Mouse (Mus musculus) midbrain, embryonic 14.5 days (tissue): ENCODE data around the gene Dhx32. TPM values are rescaled to one million over a fixed set of nuclear protein-coding genes. Genes with fewer than 3 reads are reported as not detected.
A peak's percentile ranks its signal among the peaks of the same experiment; 100 is the strongest.

Experiments used
- ATAC-seq: fragments of 200-750 bp; cut with Nextera tagmentation; 2 replicates; pipeline ENCODE4 v1.8.0; 2017; ENCODE audit warnings: moderate number of reproducible peaks, moderate library complexity; ENCODE audit not compliant: low FRiP score, low TSS enrichment
- DNase-seq: peaks from one replicate; pipeline ENCODE4 v3.0.0-alpha.2; 2015
- H3K27ac ChIP-seq: fragments of 300-500 bp; sonication (generic); replicated peaks from 2 replicates; pipeline ENCODE4 v1.5.1; 2014; ENCODE audit warnings: mild to moderate bottlenecking, low read depth, low read length, moderate library complexity
- H3K27me3 ChIP-seq: fragments of 300-500 bp; sonication (generic); 2 replicates; pipeline ENCODE4 v1.6.1; 2014; ENCODE audit warnings: low read length, control low read depth, mixed read lengths; ENCODE audit not compliant: control insufficient read depth, insufficient read depth
- H3K36me3 ChIP-seq: fragments of 300-500 bp; sonication (generic); 2 replicates; pipeline ENCODE4 v1.6.1; 2014; ENCODE audit warnings: low read length, control low read depth; ENCODE audit not compliant: control insufficient read depth, insufficient read depth
- H3K4me1 ChIP-seq: fragments of 300-500 bp; sonication (generic); 2 replicates; pipeline ENCODE4 v1.6.1; 2014; ENCODE audit warnings: mild to moderate bottlenecking, antibody characterized with exemption, low read length, control low read depth; ENCODE audit not compliant: control insufficient read depth, insufficient read depth
- H3K4me2 ChIP-seq: fragments of 300-500 bp; sonication (generic); 2 replicates; pipeline ENCODE4 v1.6.1; 2014; ENCODE audit warnings: mild to moderate bottlenecking, low read length, moderate library complexity
- H3K4me3 ChIP-seq: fragments of 300-500 bp; sonication (generic); replicated peaks from 2 replicates; pipeline ENCODE4 v1.5.1; 2014; ENCODE audit warnings: low read depth, low read length
- H3K9ac ChIP-seq: fragments of 300-500 bp; sonication (generic); replicated peaks from 2 replicates; pipeline ENCODE4 v1.6.1; 2014; ENCODE audit warnings: mild to moderate bottlenecking, low read length, moderate library complexity
- H3K9me3 ChIP-seq: fragments of 300-500 bp; sonication (generic); 2 replicates; pipeline ENCODE4 v1.6.1; 2016; ENCODE audit warnings: low read length, control low read depth, mixed read lengths; ENCODE audit not compliant: control insufficient read depth
- WGBS: fragments of 180-500 bp; shearing (Covaris S2); extraction: QIAGEN DNeasy Blood & Tissue Kit; methylation state at CpG from one replicate; pipeline ENCODE4 v1.1.7; 2014; 5-methylcytosine and 5-hydroxymethylcytosine counted together
- polyA plus RNA-seq: library from polyadenylated mRNA; unstranded; fragments of >200 nt; fragmentation: Nextera tagmentation; extraction: Ambion mirVana; gene quantifications from 2 replicates; pipeline ENCODE4 v1.2.1, GENCODE M21; 2014

The Dhx32 gene
- 34.2 and 46.4 TPM in 2 replicates for polyA plus RNA-seq

DNA sequence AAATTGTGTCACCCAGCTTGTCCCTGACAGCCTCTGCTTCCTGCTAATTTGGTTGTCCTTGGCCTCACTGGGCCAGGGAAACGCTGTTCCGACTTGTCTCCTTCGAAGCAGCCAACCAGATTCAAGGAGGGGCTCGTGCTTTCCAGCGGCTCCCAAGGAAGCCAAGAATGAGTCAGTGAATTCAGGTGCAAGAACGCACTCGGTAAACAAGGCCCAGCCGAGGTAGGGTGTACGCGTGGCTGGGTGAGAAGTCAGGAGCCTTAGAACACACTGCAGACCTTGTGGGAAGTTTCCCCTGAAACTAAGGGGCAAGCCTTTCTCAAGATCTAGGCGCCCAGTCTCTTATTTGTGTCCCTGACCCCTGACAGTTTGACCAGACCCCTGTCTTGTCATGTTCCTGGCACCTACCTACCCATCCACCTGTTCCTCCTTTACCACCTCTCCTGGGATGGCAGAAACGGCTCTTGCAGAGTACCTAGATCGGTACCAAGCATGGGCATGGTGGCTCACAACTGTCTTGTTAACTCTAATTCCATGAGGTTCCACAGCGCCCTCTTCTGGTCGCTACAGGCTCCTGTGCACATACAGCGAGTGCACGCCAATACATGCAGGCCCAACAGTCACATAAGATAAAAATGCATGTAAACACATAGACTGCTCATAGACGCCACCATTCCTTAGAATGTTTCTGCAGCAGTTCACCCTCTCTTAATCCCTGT, at the start of gene Dhx32:
Gene Dhx32 (minus strand): TSS at position 10 of the 719 bp plus-strand sequence.
- no peaks in the 10 kb centered on the region for H3K9me3 ChIP-seq
- H3K36me3 ChIP-seq: no peaks in the 10 kb centered on the region
- H3K27me3 ChIP-seq: no peaks in the 10 kb centered on the region
- H3K4me1 ChIP-seq: no peaks in the 10 kb centered on the region
- ATAC-seq (no peak), DNase-seq (peak; percentile 87)
- H3K27ac ChIP-seq: no peak within 1 kb of the TSS
- WGBS: 15% methylated on average over 18 of the region's 18 CpGs
- H3K9ac ChIP-seq: no peak within 1 kb of the TSS
- no peak within 1 kb of the TSS for H3K4me2 ChIP-seq
- H3K4me3 ChIP-seq: no peak within 1 kb of the TSS

GRCm38 (mm10) chr7:133829579-133829978, 47.1 kb upstream of the Dhx32 start:
- H3K9ac ChIP-seq: no peak overlapping the region
- no peaks in the 10 kb centered on the region for H3K36me3 ChIP-seq
- H3K4me2 ChIP-seq: no peak overlapping the region
- DNase-seq: no peak
- no peaks in the 10 kb centered on the region for H3K27me3 ChIP-seq
- no peaks in the 10 kb centered on the region for H3K9me3 ChIP-seq
- no peak for ATAC-seq
- no peak overlapping the region for H3K4me3 ChIP-seq
- no peak overlapping the region for H3K27ac ChIP-seq
- 83% methylated on average over 7 of the region's 7 CpGs for WGBS
- H3K4me1 ChIP-seq: no peaks in the 10 kb centered on the region

DNA sequence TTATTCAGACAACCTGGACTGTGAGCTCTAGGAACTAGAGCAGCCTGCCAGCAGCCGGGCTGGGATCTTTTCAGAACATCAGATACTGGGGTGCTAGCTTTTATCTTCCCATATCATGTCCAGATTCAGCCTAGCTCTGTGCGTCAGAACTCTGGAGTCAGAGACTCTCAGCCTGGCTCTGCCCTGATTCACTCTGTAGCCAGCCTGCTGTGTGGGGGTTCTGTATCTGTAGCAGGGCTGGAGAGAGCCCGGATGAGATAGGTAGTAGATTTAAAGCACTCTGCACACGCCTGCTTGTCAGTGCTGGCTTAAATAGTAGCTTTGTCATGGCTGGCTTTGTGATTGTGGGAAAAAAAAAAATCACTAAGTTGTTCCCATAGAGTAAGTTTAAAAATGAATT, 46.0 kb upstream of the Dhx32 start:
- 28% methylated on average over 4 of the region's 4 CpGs for WGBS
- Histone ChIP-seq H3K36me3 (no peaks in the 10 kb centered on the region), H3K4me3 (no peak overlapping the region), H3K4me2 (no peak overlapping the region), H3K9me3 (no peaks in the 10 kb centered on the region), H3K9ac (no peak overlapping the region), H3K27ac (no peak overlapping the region), H3K27me3 (no peaks in the 10 kb centered on the region), H3K4me1 (no peaks in the 10 kb centered on the region)
- no peak for ATAC-seq
- DNase-seq: peak; percentile 13

DNA sequence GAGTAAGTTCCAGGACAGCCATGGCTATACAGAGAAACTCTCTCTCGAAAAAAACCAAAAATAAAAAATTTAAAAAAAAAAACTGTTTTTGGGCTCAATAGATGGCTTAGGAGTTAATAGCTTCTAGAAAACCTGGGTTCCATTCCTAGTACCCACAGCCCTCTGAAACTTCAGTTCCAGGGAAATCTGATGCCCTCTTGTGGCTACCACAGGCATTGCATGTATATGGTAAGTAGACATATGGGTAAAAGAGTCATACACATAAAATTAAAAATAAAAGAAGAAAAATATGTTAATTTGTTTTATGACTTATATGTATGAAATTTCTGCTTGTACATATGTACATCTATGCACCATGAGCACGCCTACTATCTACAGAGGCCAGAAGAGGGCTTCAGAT, 42.1 kb upstream of the Dhx32 start:
- H3K9ac ChIP-seq: no peak overlapping the region
- 0 out of 2 replicates have a peak, but pooled peaks cover 5% of the 10 kb centered on the region for H3K9me3 ChIP-seq
- 94% methylated on average over 2 of the region's 2 CpGs for WGBS
- H3K27me3 ChIP-seq: no peaks in the 10 kb centered on the region
- no peaks in the 10 kb centered on the region for H3K36me3 ChIP-seq
- no peaks in the 10 kb centered on the region for H3K4me1 ChIP-seq
- H3K4me2 ChIP-seq: no peak overlapping the region
- H3K4me3 ChIP-seq: no peak overlapping the region
- no peak for DNase-seq
- H3K27ac ChIP-seq: no peak overlapping the region
- no peak for ATAC-seq

DNA sequence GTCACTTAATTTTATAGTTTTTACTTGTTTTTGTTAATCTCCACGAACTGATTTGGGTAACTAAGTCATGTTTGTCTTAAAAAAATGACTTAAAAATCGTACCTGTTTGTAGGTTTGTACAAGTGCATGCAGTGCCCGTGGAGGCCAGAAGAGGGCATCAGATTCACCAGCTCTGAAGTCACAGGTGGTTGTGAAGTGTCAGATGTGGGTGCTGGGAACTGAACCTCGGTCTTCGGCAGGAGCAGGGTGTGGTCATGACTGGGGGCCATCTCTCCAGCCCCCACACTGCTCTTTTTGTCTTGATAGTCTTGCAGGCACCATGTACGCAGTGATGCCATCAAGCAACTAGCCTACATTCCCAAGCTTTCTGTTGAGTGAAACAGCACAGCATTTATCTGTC, 41.2 kb upstream of the Dhx32 start:
- H3K36me3 ChIP-seq: no peaks in the 10 kb centered on the region
- DNase-seq: no peak
- no peak overlapping the region for H3K4me2 ChIP-seq
- no peak overlapping the region for H3K4me3 ChIP-seq
- no peak for ATAC-seq
- WGBS: 87% methylated on average over 6 of the region's 6 CpGs
- H3K9ac ChIP-seq: no peak overlapping the region
- no peaks in the 10 kb centered on the region for H3K4me1 ChIP-seq
- no peak overlapping the region for H3K27ac ChIP-seq
- no peaks in the 10 kb centered on the region for H3K27me3 ChIP-seq
- H3K9me3 ChIP-seq: 0 out of 2 replicates have a peak, but pooled peaks cover 5% of the 10 kb centered on the region

DNA sequence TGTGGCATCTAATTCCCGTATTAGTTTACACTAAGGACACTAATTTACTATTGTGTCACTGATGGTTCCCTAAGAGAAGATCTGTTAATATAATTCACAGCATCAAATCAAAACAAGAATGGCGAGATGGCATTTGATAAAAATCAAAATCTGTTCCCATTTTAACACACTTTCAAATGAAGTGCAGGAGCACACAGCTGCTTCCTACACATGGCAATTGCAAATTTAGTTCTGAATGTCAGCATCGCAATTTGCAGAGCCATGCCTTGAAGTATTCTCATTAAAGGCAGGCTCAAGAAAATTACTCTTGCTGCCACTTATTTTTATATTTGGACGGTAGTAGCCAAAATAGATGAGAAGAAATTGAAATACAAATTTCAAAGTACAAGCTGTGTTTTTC, 30.8 kb upstream of the Dhx32 start:
- H3K36me3 ChIP-seq: no peaks in the 10 kb centered on the region
- H3K9ac ChIP-seq: no peak overlapping the region
- H3K4me1 ChIP-seq: no peaks in the 10 kb centered on the region
- no peak overlapping the region for H3K27ac ChIP-seq
- ATAC-seq (no peak), DNase-seq (no peak)
- H3K4me2 ChIP-seq: no peak overlapping the region
- H3K9me3 ChIP-seq: no peaks in the 10 kb centered on the region
- 77% methylated on average over 4 of the region's 4 CpGs for WGBS
- no peak overlapping the region for H3K4me3 ChIP-seq
- no peaks in the 10 kb centered on the region for H3K27me3 ChIP-seq

GRCm38 (mm10) chr7:133812927-133813326, 30.4 kb upstream of the Dhx32 start:
- Histone ChIP-seq H3K27me3 (no peaks in the 10 kb centered on the region), H3K4me3 (no peak overlapping the region), H3K36me3 (no peaks in the 10 kb centered on the region), H3K4me2 (no peak overlapping the region), H3K9me3 (no peaks in the 10 kb centered on the region), H3K9ac (no peak overlapping the region), H3K4me1 (no peaks in the 10 kb centered on the region), H3K27ac (no peak overlapping the region)
- 60% methylated on average over 7 of the region's 7 CpGs for WGBS
- ATAC-seq: no peak
- no peak for DNase-seq

DNA sequence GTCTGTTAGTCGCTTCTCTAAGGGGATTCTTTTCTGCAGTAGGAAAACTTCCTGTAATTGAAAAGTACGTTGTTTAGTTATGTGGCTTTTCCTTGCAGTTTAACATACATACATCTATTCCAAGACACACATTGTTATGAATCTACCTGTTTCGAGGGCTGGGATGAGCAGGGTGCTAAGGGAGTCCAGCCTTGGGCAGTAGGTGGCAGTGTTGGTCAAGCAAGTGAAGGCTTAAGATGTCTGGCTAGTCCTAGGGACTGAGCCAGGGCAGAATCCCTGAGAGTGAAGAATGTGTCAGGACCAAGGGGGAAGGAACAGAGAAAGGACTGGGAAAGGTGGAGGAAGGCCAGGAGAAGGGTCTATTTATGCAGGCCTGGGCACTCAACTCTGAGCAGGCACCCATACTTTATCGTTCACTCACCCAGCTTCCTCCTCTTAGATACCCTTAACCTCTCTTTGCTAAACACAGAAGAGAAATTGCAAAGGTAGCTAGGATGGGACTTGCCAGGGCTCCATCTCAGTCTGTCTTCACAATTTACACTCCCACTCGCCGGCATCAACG, 23.2 kb upstream of the Dhx32 start:
- ATAC-seq (no peak), DNase-seq (peak; percentile 89)
- Histone ChIP-seq H3K4me3 (no peak overlapping the region), H3K36me3 (no peaks in the 10 kb centered on the region), H3K4me2 (no peak overlapping the region), H3K9ac (no peak overlapping the region), H3K27me3 (no peaks in the 10 kb centered on the region), H3K9me3 (no peaks in the 10 kb centered on the region), H3K27ac (no peak overlapping the region), H3K4me1 (no peaks in the 10 kb centered on the region)
- WGBS: 49% methylated on average over 7 of the region's 7 CpGs

DNA sequence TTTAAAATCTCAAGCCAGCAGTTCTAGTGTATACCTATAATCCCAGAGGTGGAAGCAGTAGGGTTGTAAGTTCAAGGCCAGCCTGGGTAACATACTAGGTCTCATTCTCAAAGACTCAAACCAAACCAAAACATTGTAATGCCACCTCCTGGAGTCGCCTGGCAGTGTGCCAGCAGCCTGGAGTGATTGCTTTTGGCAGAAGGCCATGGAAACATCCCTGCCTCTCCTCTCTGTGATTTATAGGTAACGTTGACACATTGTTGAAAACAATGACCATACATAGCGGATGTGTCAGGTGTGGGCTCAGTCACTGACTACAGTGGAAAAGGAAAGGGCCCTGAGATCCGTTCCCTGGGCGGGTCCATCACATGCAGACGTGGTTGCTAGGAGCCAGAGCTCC, 19.3 kb upstream of the Dhx32 start:
- H3K9ac ChIP-seq: no peak overlapping the region
- H3K36me3 ChIP-seq: no peaks in the 10 kb centered on the region
- H3K4me2 ChIP-seq: no peak overlapping the region
- no peaks in the 10 kb centered on the region for H3K9me3 ChIP-seq
- no peaks in the 10 kb centered on the region for H3K27me3 ChIP-seq
- DNase-seq (peak; percentile 25), ATAC-seq (no peak)
- 63% methylated on average over 6 of the region's 6 CpGs for WGBS
- H3K27ac ChIP-seq: no peak overlapping the region
- no peak overlapping the region for H3K4me3 ChIP-seq
- no peaks in the 10 kb centered on the region for H3K4me1 ChIP-seq
